Mouse (Mus musculus) frontal cortex, postnatal 25 days (tissue): ENCODE measurements around the gene Creb5.
A peak's percentile ranks its signal among the peaks of the same experiment; 100 is the strongest.
"Not testable (repeated sequence)": the region's sequence is repeated elsewhere in the genome, so short reads cannot be mapped to it uniquely, and the experiment has no call there.

ENCODE experiments used
- DNase-seq, 2 experiments: peaks; one replicate each; pipeline ENCODE4 v3.0.0; 2022; ENCODE audit warnings: low spot score in 2 of 2

Creb5 gene

GRCm38 (mm10) chr6:53319543-53320325, 32.7 kb downstream of the Creb5 start:
- no peak for DNase-seq

GRCm38 (mm10) chr6:53337398-53337797, 50.3 kb downstream of the Creb5 start:
- no peak for DNase-seq

- no peak for DNase-seq
These were observed 65.4 kb downstream of the Creb5 start for GRCm38 (mm10) chr6:53352311-53352960.

GRCm38 (mm10) chr6:53356328-53356727, 69.3 kb downstream of the Creb5 start:
- DNase-seq = no peak

- no peak for DNase-seq
These were observed 76.5 kb downstream of the Creb5 start for GRCm38 (mm10) chr6:53363535-53363934.

- DNase-seq = no peak
These were observed 76.9 kb downstream of the Creb5 start for GRCm38 (mm10) chr6:53363981-53364391.

- no peak for DNase-seq
These were observed 82.1 kb downstream of the Creb5 start for GRCm38 (mm10) chr6:53369147-53369546.

GRCm38 (mm10) chr6:53369928-53370327, 82.9 kb downstream of the Creb5 start:
- no peak for DNase-seq

GRCm38 (mm10) chr6:53371962-53372361, 84.9 kb downstream of the Creb5 start:
- DNase-seq = no peak

- no peak for DNase-seq
These were observed 87.4 kb downstream of the Creb5 start for GRCm38 (mm10) chr6:53374315-53374941.

- no peak for DNase-seq
These were observed 102.2 kb downstream of the Creb5 start for GRCm38 (mm10) chr6:53389277-53389676.

- DNase-seq = peak in 1 of 2 experiments; percentile 9
These were observed 103.3 kb downstream of the Creb5 start for GRCm38 (mm10) chr6:53390413-53390812.

GRCm38 (mm10) chr6:53394026-53394425, 107.0 kb downstream of the Creb5 start:
- DNase-seq = no peak

GRCm38 (mm10) chr6:53395208-53395607, 108.1 kb downstream of the Creb5 start:
- DNase-seq = no peak

- DNase-seq = no peak
These were observed 109.4 kb downstream of the Creb5 start for GRCm38 (mm10) chr6:53396421-53396820.

GRCm38 (mm10) chr6:53397797-53398196, 110.7 kb downstream of the Creb5 start:
- no peak for DNase-seq

- no peak for DNase-seq
These were observed 111.4 kb downstream of the Creb5 start for GRCm38 (mm10) chr6:53398297-53399140.

- DNase-seq = no peak
These were observed 114.3 kb downstream of the Creb5 start for GRCm38 (mm10) chr6:53401364-53401763.

GRCm38 (mm10) chr6:53402551-53402950, 115.5 kb downstream of the Creb5 start:
- DNase-seq = not testable (repeated sequence)

- no peak for DNase-seq
These were observed 122.1 kb downstream of the Creb5 start for GRCm38 (mm10) chr6:53409183-53409582.

GRCm38 (mm10) chr6:53421345-53421744, 134.3 kb downstream of the Creb5 start:
- no peak for DNase-seq

- no peak for DNase-seq
These were observed 142.3 kb downstream of the Creb5 start for GRCm38 (mm10) chr6:53429368-53429767.
